Mouse (Mus musculus): ENCODE results near the gene Slc13a4.

DNA sequence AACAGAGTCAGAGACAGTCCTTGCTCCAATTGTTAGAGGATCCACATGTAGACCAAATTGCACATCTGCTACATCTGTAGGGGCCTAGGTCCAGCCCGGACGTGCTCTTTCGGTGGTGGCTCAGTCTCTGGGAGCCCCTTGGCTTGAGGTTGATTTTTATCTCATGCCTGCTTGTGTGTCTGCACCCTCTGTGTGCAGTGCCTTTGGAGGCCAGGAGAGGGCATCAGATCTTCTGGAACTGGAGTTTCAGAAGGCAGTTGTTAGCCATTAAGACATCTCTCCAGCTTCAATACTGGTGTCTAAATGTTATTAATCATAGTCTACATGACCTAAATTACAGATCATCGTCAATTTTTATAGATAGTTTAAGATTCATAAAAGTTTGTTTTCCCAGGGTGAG, 64.7 kb downstream of the Slc13a4 start:
- TF ChIP-seq POLR2A (IDR thresholded peaks at IDR 0.05; ENCODE audit: control insufficient read depth, extremely low read depth, insufficient read depth, low read length, poor library complexity) (no peak), CTCF (IDR thresholded peaks at IDR 0.05; ENCODE audit: borderline replicate concordance, control insufficient read depth, extremely low read depth, insufficient read depth, low read length, poor library complexity) (no peak)
